Comparison of ENCODE assay signal across 31 mouse cellular contexts in genomic region chr1:185356246-185356645, GRCm38 (mm10).
"Had no signal": no experiment of that assay in that cellular context is flagged by ENCODE, and none has a peak within 500 bp of the region (broad histone marks: within the 10 kb centered on the region; RNA-seq: fewer than 3 reads in every experiment).

No protein-coding gene starts in this region.

- H3K9me3 ChIP-seq: limb, embryonic 10.5 days; limb, embryonic 12.5 days; limb, embryonic 13.5 days; limb, embryonic 15.5 days; liver, embryonic 12.5 days; liver, embryonic 13.5 days; liver, embryonic 15.5 days; lung, embryonic 15.5 days; megakaryocyte, embryonic 14.5 days; midbrain, embryonic 10.5 days; midbrain, embryonic 12.5 days; midbrain, embryonic 13.5 days; neural tube, embryonic 12.5 days had no signal

- ATAC-seq: liver, embryonic 12.5 days; liver, postnatal 0 days; lung, postnatal 0 days; midbrain, embryonic 13.5 days; midbrain, embryonic 16.5 days had no signal

- DNase-seq: left cerebral cortex, postnatal 4 days; liver; liver, embryonic 13.5 days; liver, postnatal 0 days; lung, adult 18-20 months; lung, adult 2 months; lung, embryonic 14.5 days; lung, postnatal 10 days; lung, postnatal 14 days; lung, postnatal 36 days; lung, postnatal 4 days; midbrain, embryonic 14.5 days had no signal

- H3K27ac ChIP-seq: left cerebral cortex, adult 2 months; limb, embryonic 10.5 days; limb, embryonic 12.5 days; limb, embryonic 13.5 days; limb, embryonic 15.5 days; liver, embryonic 12.5 days; liver, embryonic 13.5 days; liver, embryonic 14.5 days; liver, embryonic 15.5 days; lung, embryonic 15.5 days; macrophage; midbrain, embryonic 10.5 days; midbrain, embryonic 12.5 days; midbrain, embryonic 13.5 days; neural tube, embryonic 12.5 days had no signal

- H3K9ac ChIP-seq: limb, embryonic 12.5 days; limb, embryonic 13.5 days; limb, embryonic 15.5 days; liver, embryonic 12.5 days; liver, embryonic 13.5 days; liver, embryonic 14.5 days; liver, embryonic 15.5 days; liver, postnatal 0 days; lung, embryonic 14.5 days; lung, embryonic 15.5 days; midbrain, embryonic 12.5 days; midbrain, embryonic 13.5 days; neural tube, embryonic 12.5 days had no signal

- H3K4me2 ChIP-seq: limb, embryonic 12.5 days; limb, embryonic 13.5 days; limb, embryonic 15.5 days; liver, embryonic 11.5 days; liver, embryonic 12.5 days; liver, embryonic 13.5 days; liver, embryonic 15.5 days; lung, embryonic 14.5 days; lung, embryonic 15.5 days; midbrain, embryonic 12.5 days; midbrain, embryonic 13.5 days; neural tube, embryonic 12.5 days had no signal

- H3K4me1 ChIP-seq: limb, embryonic 10.5 days; limb, embryonic 12.5 days; limb, embryonic 13.5 days; limb, embryonic 15.5 days; liver, embryonic 15.5 days; lung, embryonic 15.5 days; megakaryocyte, embryonic 14.5 days; midbrain, embryonic 10.5 days; midbrain, embryonic 12.5 days; midbrain, embryonic 13.5 days; neural tube, embryonic 12.5 days had no signal

- H3K4me3 ChIP-seq: left cerebral cortex, adult 2 months; limb, embryonic 10.5 days; limb, embryonic 12.5 days; limb, embryonic 13.5 days; limb, embryonic 15.5 days; liver, embryonic 12.5 days; liver, embryonic 13.5 days; liver, embryonic 15.5 days; lung, embryonic 15.5 days; megakaryocyte, embryonic 14.5 days; midbrain, embryonic 10.5 days; midbrain, embryonic 12.5 days; midbrain, embryonic 13.5 days; myocyte; neural tube, embryonic 12.5 days had no signal

- H3K27me3 ChIP-seq: limb, embryonic 12.5 days; limb, embryonic 13.5 days; limb, embryonic 15.5 days; liver, embryonic 12.5 days; liver, embryonic 13.5 days; liver, embryonic 15.5 days; lung, embryonic 15.5 days; megakaryocyte, embryonic 14.5 days; midbrain, embryonic 12.5 days; midbrain, embryonic 13.5 days; neural tube, embryonic 12.5 days had no signal
